Mouse (Mus musculus) kidney, adult 2 months (tissue): Measurements from ENCODE around the gene Pjvk. TPM values are rescaled to one million over a fixed set of nuclear protein-coding genes. Genes with fewer than 3 reads are reported as not detected.

Experiments
- DNase-seq: peaks from one replicate; pipeline ENCODE4 v3.0.0; 2021
- H3K27ac ChIP-seq: fragments of 200-500 bp; 2 replicates; pipeline ENCODE4 v1.5.1; 2012; ENCODE audit warnings: low read depth, low read length, control low read depth, inconsistent platforms; ENCODE audit not compliant: insufficient read depth
- H3K27me3 ChIP-seq: fragments of 200-500 bp; replicated peaks from 2 replicates; pipeline ENCODE4 v1.6.1; 2012; ENCODE audit warnings: mild to moderate bottlenecking, moderate library complexity, low read length, inconsistent platforms; ENCODE audit not compliant: control insufficient read depth, insufficient read depth
- H3K36me3 ChIP-seq: fragments of 200-500 bp; 2 replicates; pipeline ENCODE4 v1.6.1; 2012; ENCODE audit warnings: mild to moderate bottlenecking, moderate library complexity, low read length, inconsistent platforms; ENCODE audit not compliant: control insufficient read depth, insufficient read depth
- H3K4me1 ChIP-seq: fragments of 200-500 bp; 2 replicates; pipeline ENCODE4 v1.6.1; 2011; ENCODE audit warnings: low read length; ENCODE audit not compliant: control insufficient read depth, insufficient read depth
- H3K4me3 ChIP-seq: fragments of 200-500 bp; 2 replicates; pipeline ENCODE4 v1.5.1; 2011; ENCODE audit warnings: mild to moderate bottlenecking, low read depth, low read length, control low read depth; ENCODE audit not compliant: insufficient read depth
- CTCF ChIP-seq: fragments of 200-500 bp; conservative IDR thresholded peaks from 2 replicates; pipeline ENCODE4 v1.5.1; 2011; ENCODE audit warnings: low read depth, mild to moderate bottlenecking, control low read depth, low read length, moderate library complexity, mixed read lengths; ENCODE audit not compliant: insufficient read depth, insufficient read length
- POLR2A ChIP-seq: fragments of 200-500 bp; IDR thresholded peaks from one replicate; pipeline ENCODE4 v1.6.1; 2011; ENCODE audit warnings: low read depth, low read length, control low read depth
- WGBS: fragments of 180-500 bp; shearing (Covaris S2); methylation state at CpG from one replicate; pipeline ENCODE4 v1.1.7; 2018; 5-methylcytosine and 5-hydroxymethylcytosine counted together
- polyA plus RNA-seq: library from polyadenylated mRNA; depleted of rRNA; stranded (reverse); fragments of >200 nt; gene quantifications from 2 replicates; pipeline ENCODE4 v1.2.3, GENCODE M21; 2012

Gene Pjvk
- polyA plus RNA-seq, 1 experiment, result 1.1 TPM

- 30% methylated on average over 13 of the region's 13 CpGs for WGBS
- peaks cover 6% of the 10 kb centered on the region; the same call in 1 of the 2 replicates for H3K4me1 ChIP-seq
- H3K36me3 ChIP-seq, result no peaks in the 10 kb centered on the region
- TF ChIP-seq CTCF (no peak), POLR2A (no peak)
- DNase-seq, result no peak
- peak overlapping the region; percentile 32; the same call in 1 of the 2 replicates for H3K27ac ChIP-seq
- peak overlapping the region; percentile 43 for H3K4me3 ChIP-seq
- H3K27me3 ChIP-seq, result no peaks in the 10 kb centered on the region
Measured at GRCm38 (mm10) chr2:76648666-76649141, 428 bp downstream of the Pjvk start.

DNA sequence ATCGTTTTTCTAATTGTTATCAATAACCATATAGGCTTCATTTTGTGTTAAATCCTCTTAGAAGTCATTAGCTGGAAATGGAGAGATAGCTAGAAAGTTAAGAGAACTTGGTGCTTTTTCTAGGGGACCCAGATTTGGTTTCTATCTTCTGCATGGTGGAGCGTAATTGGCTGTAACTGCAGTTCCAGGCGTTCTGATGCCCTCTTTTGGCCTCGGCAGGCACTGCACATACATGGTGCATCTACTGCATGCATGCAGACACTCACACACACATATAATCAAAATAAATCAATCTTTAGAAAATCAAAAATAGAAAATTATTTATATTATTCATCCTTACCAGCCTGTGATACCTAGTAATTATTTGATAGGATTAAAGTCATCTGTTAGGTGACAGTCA is 4.8 kb downstream of the Pjvk start:
- WGBS, result 98% methylated on average over 4 of the region's 4 CpGs
- Histone ChIP-seq H3K4me1 (no peaks in the 10 kb centered on the region), H3K27me3 (no peaks in the 10 kb centered on the region), H3K27ac (no peak overlapping the region), H3K36me3 (no peaks in the 10 kb centered on the region), H3K4me3 (no peak overlapping the region)
- TF ChIP-seq POLR2A (no peak), CTCF (0 out of 2 replicates have a peak, but pooled peaks have one; percentile 11)
- DNase-seq, result no peak

- Histone ChIP-seq H3K27me3 (no peaks in the 10 kb centered on the region), H3K4me1 (no peaks in the 10 kb centered on the region), H3K27ac (no peak overlapping the region), H3K36me3 (no peaks in the 10 kb centered on the region), H3K4me3 (no peak overlapping the region)
- no peak for TF ChIP-seq CTCF
- TF ChIP-seq POLR2A, result no peak
- DNase-seq, result peak; percentile 25
- WGBS, result 68% methylated on average over 5 of the region's 5 CpGs
Measured at GRCm38 (mm10) chr2:76654646-76655045, 6.4 kb downstream of the Pjvk start.

GRCm38 (mm10) chr2:76655444-76655843 is 7.2 kb downstream of the Pjvk start:
- H3K4me1 ChIP-seq, result no peaks in the 10 kb centered on the region
- no peak for DNase-seq
- no peak overlapping the region for H3K27ac ChIP-seq
- no peak for TF ChIP-seq CTCF
- no peak for TF ChIP-seq POLR2A
- H3K27me3 ChIP-seq, result no peaks in the 10 kb centered on the region
- no peaks in the 10 kb centered on the region for H3K36me3 ChIP-seq
- H3K4me3 ChIP-seq, result no peak overlapping the region
- WGBS, result 86% methylated on average over 3 of the region's 3 CpGs

GRCm38 (mm10) chr2:76655982-76656381 is 7.7 kb downstream of the Pjvk start:
- Histone ChIP-seq H3K27me3 (no peaks in the 10 kb centered on the region), H3K4me3 (no peak overlapping the region), H3K4me1 (no peaks in the 10 kb centered on the region), H3K27ac (no peak overlapping the region), H3K36me3 (no peaks in the 10 kb centered on the region)
- TF ChIP-seq POLR2A (no peak), CTCF (peak; percentile 45)
- 9% methylated on average over 1 of the region's 1 CpGs for WGBS
- peak; percentile 29 for DNase-seq

DNA sequence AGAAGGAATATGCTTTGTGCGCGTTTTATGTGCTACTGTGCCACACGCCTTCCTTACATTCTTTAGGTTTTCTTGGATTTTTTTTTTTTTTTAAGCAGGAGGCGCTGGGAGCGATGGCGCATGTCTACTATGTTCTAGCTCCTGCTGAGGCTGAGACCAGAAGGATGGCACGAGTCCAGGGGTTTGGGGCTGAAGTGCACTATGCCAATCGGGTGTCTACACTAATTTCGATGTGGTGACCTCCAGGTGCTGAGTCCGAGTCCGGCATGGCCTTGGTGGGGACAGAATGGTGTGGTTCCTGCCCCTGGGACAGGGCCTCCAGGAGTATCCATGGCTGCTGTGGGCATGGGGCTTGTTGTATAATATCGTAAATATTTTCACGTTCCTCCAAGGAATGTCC is 10.3 kb downstream of the Pjvk start:
- DNase-seq, result no peak
- TF ChIP-seq CTCF (no peak), POLR2A (no peak)
- no peaks in the 10 kb centered on the region for H3K4me1 ChIP-seq
- H3K36me3 ChIP-seq, result no peaks in the 10 kb centered on the region
- no peaks in the 10 kb centered on the region for H3K27me3 ChIP-seq
- WGBS, result 71% methylated on average over 13 of the region's 13 CpGs
- no peak overlapping the region for H3K4me3 ChIP-seq
- H3K27ac ChIP-seq, result no peak overlapping the region

DNA sequence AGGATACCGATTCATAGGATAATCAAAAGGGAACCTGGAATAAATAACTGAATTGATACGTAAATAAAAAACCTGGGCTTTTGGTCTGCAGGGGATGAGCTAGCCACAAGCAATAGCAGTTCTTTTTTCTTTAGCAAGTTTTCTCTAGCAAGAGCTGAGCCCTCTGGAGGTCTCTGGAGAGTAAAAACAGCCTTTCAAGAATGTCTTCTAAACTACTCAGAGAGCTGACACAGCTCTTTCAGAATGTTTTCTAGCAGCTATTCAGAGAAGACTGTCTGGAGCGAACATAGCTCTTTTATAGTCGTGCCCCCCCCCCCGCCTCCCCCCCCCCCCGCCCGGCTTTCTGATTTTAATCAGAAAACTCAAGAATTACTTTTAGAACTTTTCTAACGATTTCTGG is 11.1 kb downstream of the Pjvk start:
- WGBS, result 36% methylated on average over 8 of the region's 8 CpGs
- TF ChIP-seq CTCF (no peak), POLR2A (no peak)
- no peak overlapping the region for H3K27ac ChIP-seq
- H3K36me3 ChIP-seq, result no peaks in the 10 kb centered on the region
- H3K4me3 ChIP-seq, result no peak overlapping the region
- no peak for DNase-seq
- no peaks in the 10 kb centered on the region for H3K4me1 ChIP-seq
- H3K27me3 ChIP-seq, result no peaks in the 10 kb centered on the region
